Mouse (Mus musculus) stomach, postnatal 0 days (tissue): ENCODE results near the gene Kcnj11.

ENCODE experiments used
- CTCF ChIP-seq: IDR thresholded peaks from 2 replicates; pipeline ENCODE4 v1.5.1; 2016; ENCODE audit warnings: antibody characterized with exemption, low read depth, mild to moderate bottlenecking, moderate library complexity
- EP300 ChIP-seq: optimal IDR thresholded peaks from 2 replicates; pipeline ENCODE3; 2016; ENCODE audit warnings: antibody characterized with exemption

DNA sequence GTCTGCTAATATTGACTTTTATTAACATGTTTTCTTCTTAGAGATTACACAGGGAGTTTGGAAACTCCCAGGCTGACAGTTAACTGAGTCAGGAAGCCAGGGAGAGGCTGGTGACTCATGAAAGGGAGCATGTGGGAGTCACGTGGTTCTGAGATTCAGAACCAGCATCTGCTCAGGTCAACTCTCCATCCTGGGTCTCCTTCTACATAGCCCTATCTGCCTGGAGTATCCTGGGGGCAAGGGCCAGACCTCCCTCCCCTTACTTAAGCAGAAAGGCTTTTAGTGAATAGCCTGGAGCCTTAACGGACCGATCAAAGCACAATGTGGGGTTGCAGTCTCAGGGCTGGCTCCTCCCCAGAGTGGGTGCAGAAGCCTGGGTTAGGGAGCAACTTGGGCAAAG is 30.7 kb upstream of the Kcnj11 start:
- TF ChIP-seq CTCF (no peak), EP300 (no peak)
